Mouse (Mus musculus): ENCODE results near the gene Pmch. TPM values are rescaled to one million over a fixed set of nuclear protein-coding genes. Genes with fewer than 3 reads are reported as not detected.

Gene Pmch
- polyA plus RNA-seq, 1 experiment from 2014 or later: 0.61 TPM

Other genes starting within 250 kb of the Pmch start
- 38.0 and 48.9 TPM in 2 replicates for gene Igf1, start 232.8 kb upstream of the Pmch start, polyA plus RNA-seq (2016; fragmentation: Nextera tagmentation; extraction: Ambion mirVana)
- 13.8 and 16.0 TPM in 2 replicates for gene Parpbp, start 55.9 kb downstream of the Pmch start, polyA plus RNA-seq (2016; fragmentation: Nextera tagmentation; extraction: Ambion mirVana)
- 113 and 118 TPM in 2 replicates for gene Nup37, start 55.9 kb downstream of the Pmch start, polyA plus RNA-seq (2016; fragmentation: Nextera tagmentation; extraction: Ambion mirVana)
- gene Washc3, start 110.0 kb downstream of the Pmch start, polyA plus RNA-seq (2016; fragmentation: Nextera tagmentation; extraction: Ambion mirVana): 49.3 and 50.9 TPM in 2 replicates

All from embryonic facial prominence, embryonic 10.5 days (tissue).